Mouse (Mus musculus): ENCODE results near the gene Arid5b.
A peak's percentile ranks its signal among the peaks of the same experiment; 100 is the strongest.
"Not testable (repeated sequence)": the region's sequence is repeated elsewhere in the genome, so short reads cannot be mapped to it uniquely, and the experiment has no call there.

The Arid5b gene

DNA sequence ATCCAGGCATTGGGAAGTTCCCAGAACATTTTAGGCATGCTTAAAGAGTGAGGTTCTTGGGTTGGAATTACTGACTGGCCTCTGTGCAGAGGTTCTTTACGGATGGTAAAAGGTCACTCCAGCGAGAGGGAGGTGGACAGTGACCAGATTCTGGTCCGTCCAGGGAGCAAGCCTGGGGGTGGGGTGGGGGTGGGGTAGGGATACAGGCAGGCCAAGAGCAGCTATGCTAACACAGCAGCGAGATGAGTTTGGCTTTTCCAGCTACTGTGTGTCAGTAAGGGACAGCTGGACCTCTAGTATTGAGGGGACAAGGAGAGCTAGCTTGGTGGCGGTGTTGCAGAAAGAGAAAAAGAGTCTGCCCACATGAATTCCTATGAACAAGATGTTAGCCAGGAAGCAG, 167.9 kb downstream of the Arid5b start:
- DNase-seq (ENCODE audit: low read depth, low spot score) = no peak

DNA sequence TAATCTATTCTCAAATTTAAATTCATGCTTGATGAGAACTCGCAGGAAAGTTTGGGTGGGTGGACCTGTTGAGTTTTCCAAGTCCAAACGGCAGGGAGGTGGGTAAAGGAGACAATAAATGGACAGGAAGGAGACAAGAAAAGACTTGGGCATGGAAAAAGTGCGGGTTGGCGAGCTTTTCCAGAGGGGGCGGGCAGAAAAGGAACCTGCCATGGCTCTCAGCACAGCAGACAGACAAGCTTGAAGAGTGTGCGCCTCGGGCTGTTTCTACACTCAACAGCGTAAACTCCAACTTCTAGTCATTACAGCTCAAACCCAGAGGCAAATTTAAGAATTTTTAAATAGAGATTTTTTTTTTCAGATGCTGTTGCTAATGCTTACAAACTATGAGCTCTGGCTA, 168.4 kb downstream of the Arid5b start:
- DNase-seq (ENCODE audit: low read depth, low spot score) = no peak

DNA sequence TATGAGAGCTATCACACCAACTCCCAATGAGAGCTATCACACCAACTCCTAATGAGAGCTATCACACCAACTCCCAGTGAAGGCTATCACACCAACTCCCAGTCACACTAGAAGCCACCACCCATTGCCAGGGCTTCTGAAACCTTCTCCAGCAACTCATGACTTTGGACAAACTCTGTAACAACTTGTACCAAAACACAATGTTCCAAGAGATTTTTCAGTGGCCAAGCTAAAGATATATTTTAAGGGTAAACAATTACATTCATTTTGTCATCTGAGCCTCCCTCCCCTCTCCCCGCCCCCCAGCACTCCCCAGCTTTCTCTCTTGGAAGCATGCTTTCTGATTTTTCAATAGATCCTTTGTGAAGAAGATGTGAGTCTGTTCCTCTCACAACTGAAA, 168.9 kb downstream of the Arid5b start:
- DNase-seq (ENCODE audit: low read depth, low spot score) = no peak

DNA sequence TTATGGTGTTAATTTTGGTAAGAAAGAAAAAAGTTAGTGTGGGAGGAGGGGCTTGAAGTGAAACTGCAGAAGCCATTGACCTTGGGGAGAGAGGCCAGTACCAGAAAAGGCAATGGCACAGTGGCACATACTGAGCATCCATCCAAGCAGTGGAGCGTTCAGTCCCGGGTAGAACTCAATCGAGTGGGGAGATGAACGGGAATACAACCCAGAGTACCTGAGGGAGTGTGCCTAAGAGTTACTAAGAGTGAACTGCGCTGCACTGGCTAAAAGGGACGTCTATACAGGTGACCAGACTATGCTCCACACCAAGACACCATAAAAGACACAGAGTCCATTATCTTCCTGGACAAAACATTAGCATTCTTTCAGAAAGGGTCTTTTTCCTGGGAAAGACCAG, 170.8 kb downstream of the Arid5b start:
- no peak for DNase-seq (ENCODE audit: low read depth, low spot score)

DNA sequence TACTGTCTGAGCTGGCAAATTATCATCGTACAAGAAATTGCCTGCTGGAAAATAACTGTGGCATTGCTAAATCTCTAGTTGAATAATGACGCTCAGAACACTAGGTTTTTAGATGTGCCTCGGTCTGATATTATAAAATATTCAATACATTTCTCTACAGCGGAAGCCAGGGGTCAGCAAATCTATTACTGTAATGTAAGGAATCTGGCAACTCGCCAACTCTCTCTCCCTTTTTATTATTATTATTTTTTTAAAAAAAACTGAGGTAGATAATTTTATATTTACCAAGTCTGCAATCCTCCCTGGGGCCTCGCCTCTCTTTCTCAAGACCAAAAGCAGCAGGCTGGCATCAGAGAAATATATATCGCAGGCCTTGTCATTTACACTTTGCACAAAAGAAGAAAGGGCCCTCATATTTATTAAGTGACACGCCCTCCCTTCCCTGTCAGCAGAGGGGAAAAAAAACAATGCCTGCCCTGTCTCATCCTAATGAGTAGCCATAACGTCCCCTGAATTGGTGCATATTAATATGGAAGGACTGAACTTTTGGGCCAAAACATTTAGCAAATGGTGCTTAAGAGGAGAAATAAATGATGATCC, 172.1 kb downstream of the Arid5b start:
- no peak for DNase-seq (ENCODE audit: low read depth, low spot score)

DNA sequence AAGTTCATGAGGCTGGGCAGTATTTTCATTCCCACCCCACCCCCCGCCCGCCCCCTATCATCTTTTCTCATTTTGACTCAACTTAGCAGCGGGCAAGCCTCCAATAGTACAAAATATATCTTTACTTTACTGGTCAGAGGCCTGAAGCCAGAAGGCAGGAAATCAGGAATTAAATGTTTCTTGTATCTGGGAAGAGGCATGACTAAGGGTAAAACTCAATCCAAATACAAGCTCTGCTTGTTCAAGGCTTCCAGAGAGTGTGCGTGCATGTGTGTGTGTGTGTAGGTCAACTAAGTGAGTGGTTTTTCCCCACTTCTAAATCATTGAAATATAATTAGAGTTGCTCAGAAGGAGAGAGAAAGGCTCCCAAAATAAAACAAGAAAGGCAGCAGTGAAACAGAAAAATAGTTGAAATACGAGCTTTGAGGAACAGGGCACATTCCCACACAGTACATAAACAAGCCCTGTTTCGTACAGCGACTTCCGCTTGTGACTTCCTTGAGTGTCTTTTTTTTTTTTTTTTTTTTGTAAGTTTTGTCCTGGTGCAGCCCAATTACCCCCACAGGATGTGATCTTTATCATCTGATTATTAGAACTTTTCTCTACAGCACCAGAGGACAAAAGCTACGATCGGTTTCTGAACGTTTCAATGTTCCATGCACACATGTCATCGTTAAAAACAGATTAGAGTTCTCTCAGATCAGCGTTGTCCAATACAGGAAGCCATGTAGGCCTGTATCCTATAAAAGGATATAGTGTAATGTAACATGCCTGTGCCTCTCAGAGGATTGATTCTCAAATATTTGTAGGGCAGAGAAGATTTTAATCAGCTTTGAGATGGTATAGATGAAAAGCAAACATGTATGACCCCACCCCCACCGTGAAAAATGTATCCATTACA, 173.4 kb downstream of the Arid5b start:
- DNase-seq (ENCODE audit: low read depth, low spot score) = no peak

DNA sequence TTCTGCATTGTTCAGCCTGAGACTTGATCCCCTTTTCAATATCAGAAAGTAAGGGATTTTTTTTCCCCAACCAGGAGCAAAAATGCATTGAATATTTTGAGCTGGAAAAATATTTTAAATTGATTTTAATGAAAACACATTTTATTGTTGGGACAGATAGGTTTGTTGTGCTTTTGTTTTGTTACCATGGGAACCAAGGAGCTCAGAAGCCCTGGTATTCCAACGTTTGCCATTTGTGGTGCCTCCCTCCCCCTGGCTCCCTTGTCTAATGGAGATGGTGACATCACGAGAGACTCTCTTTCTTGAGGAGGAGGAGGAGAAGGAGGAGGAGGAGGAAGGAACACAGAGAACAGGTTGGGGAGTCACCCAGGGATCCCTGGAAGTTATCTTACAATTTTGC, 174.1 kb downstream of the Arid5b start:
- peak; percentile 67 for DNase-seq (ENCODE audit: low read depth, low spot score)

DNA sequence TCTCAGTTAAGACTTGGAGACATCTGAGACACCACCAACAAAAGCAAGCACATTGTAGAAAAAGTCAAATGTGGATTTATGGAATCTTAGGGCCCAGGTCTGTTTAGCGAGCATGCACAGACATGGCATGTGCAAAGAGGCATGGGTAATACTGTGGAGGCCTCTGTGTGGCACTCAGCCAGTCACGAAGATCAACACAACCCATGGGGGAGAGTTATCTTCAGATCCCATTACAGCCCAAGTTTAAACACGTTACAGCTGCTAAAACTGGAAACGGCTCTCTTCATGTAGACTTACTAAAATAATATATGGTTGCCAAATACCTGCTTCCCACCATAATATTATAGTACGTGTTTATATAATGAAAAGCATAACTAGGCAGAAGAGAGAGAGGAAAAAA, 174.6 kb downstream of the Arid5b start:
- DNase-seq (ENCODE audit: low read depth, low spot score) = no peak

DNA sequence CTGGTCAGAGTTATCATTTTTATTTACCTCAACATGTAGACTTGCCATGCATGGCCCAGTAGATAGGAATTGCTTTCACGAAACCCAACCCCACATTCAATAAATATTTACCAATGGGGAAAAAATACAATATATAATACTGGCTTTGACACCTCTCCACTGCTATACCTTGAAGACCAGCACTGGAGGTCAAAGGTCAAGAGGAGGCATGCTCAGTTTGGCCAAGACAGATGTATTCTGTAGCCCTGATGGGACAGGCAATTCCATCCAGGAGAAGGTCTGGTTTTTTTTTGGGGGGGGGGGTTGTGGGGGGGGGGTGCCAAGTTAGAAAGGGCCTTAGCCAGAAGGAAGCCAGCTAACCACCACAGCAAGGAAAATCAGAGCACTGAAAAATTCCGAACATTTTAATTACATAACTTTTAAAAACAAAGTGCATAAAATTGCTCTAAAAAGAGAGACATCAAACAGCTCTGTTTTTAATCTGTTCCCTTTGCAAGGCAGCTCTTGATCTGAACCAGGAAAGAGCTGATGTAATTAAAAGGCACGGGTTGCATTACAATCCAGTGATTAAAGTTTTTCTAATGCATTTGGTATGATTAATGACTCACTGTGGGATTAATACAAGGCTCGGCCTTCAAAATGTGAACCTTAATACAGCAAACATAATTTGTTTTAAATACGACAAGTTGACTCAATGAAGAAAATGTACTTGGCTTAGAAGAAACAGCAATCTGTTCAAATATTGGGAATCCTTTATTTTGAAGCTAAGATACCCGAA, 175.3 kb downstream of the Arid5b start:
- DNase-seq (ENCODE audit: low read depth, low spot score) = no peak

DNA sequence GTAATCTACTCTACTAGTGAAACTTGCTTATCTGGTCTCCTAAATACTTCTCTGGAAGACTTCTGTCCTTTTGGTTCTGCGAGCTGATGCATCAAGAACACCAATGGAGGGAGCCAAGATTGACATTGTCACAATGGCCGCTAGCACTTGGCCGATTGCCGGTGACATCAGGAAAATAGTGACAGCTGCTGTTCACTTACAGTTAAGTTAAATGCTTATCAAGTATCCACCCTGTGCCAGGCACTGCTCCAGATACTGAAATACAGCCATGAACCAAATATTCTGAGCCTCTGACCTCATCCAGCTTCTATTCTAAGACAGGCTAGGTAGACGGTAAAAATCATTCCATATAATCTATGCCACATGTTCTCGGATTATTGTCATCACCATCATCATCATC, 176.0 kb downstream of the Arid5b start:
- no peak for DNase-seq (ENCODE audit: low read depth, low spot score)

DNA sequence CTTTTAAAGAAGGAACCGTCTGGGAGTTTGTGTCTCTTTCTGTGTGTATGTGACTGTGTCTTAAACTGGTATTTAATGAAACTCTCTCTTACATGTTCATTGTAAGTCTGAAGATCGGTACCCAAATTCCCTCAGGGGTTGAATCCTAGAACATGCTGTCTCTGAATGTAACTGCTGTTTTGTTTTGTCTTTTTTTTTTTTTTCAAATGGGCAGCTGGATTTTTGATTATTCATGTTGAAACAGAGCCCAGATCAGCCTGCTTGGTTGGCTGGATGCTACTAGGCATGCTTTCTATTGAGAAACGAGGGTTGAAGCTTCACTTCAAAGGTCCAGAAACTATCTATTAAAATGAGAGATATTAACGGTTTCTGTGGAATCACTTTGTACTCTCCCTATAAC, 177.3 kb downstream of the Arid5b start:
- no peak for DNase-seq (ENCODE audit: low read depth, low spot score)

DNA sequence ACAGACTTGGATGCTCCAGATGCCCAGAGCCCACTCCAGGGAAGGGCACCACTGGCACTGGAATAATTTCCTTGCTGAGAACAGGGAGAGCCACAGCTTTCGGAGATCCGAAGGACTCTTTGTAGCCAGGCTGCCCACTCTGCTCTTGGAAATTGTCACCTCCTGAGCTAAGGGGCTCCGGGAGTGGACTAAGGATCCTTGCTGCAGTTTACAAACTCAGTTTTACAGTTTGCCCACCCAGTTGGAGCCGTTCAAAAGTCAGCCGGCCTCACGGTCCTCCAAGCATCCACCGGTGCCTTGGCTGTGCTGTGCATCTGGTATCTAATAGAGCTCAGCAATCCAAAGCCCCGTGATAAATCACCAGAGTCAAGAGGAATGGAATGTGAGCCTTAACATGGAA, 178.0 kb downstream of the Arid5b start:
- DNase-seq (ENCODE audit: low read depth, low spot score) = peak; percentile 49

DNA sequence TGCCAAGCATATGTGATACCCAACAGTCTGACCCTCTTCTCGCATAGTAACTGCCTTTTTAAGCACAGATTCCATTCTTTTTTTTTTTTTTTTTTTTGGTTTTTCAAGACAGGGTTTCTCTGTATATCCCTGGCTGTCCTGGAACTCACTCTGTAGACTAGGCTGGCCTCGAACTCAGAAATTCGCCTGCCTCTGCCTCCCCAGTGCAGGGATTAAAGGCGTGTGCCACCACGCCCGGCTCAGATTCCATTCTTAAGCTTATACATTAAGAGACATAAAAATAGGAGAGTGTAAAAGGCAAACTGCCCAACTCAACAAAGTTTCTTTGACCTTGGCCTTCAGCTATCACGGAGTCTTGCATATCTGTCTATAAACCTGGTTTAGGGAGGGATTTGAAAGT, 178.7 kb downstream of the Arid5b start:
- DNase-seq (ENCODE audit: low read depth, low spot score) = not testable (repeated sequence)

DNA sequence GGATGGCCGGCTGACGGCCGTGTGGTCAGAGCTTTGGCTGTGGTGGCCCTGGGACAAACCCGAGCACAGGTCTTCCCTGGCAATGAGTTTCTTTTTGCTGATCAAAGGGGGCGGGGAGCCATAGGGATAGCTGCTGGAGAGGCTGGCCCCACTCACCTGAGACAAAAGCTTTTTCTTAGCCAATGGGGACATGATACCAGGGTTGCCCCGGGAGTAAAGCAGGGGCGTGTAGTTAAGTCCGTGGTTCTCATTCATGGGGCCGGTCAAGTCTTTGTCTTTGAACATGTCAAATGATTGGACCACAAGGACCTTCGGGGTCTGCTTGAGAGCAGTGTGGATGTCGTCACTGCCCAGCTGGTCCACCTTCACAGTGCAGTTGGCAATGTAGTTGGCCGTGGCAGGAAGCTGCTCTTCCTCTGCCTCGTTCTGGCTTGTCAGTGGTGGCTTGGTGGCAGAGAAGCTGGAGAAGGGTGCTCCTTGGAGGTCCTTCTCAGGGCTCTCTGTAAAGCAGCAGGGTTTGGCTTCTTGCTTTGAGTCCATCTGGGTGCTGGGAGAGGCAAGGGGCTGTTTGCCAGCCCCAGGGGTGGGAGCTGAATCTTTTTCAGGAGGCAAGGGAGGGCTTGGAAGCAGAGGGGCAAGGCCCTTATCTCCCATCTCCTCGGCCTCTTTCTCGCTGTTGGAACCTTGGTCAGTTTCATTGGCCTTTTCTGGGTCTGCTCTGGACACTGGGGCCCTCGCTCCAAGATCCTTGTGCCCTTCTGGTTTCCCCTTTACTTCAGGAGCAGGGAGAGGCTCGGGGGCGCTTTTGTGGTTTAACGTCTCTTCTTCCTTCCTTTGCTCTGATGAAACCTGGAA, 180.5 kb downstream of the Arid5b start:
- DNase-seq (ENCODE audit: low read depth, low spot score) = no peak

DNA sequence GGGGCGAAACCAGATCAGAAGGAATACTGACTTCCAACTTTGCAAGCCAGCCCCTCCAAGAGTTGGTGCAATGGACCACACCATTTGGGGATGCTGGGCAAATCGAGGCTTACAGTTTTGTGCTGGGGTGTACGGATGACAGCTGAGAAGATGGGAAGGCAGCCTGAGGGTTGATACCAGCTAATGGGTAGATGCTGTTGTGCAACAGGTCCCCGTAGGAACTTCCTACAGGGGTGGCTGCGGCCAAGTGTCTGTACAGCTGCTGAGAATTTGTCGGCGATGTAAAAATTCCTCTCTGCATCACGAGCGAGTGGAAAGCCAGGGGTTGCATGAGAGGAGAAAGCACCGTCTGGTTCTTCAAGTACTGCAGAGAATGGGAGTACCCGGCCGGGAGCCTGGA, 182.1 kb downstream of the Arid5b start:
- no peak for DNase-seq (ENCODE audit: low read depth, low spot score)

DNA sequence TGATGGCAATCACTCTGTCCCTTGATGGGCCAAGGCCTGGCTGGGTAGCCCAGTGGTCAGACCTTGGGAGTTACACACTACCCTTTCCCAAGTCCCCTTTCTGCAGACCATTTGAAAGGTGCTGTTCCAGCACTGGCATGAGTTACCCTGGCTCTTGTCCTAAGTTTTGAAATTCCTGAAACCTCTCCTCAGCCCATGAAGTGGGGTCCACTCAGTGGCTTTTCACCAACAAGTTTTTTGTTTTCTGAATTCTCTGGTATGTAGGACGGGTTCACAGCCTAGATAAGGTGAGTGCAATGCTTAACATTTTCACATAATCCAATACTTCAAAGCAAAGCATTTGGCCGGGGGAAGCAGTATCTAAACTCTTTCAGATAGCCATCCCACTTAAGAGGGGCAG, 183.4 kb downstream of the Arid5b start:
- no peak for DNase-seq (ENCODE audit: low read depth, low spot score)

DNA sequence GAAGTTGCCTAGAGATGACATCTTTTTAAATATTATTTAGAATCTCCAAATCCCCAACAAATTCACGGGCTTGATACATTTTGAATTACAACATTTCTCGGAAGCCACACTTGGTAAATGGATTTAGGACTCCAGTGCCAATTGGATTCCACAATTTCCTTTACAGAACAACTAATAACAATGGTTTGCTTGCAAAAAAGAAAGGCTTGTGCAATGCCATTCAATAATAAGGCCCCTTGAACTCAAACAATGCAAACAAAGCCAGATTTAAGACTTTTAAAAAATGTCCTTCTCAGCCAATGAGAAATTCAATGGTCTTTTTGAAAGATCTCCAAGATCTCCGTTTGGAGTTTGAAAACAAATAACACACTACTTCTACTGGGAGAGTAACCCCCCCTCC, 185.0 kb downstream of the Arid5b start:
- no peak for DNase-seq (ENCODE audit: low read depth, low spot score)

DNA sequence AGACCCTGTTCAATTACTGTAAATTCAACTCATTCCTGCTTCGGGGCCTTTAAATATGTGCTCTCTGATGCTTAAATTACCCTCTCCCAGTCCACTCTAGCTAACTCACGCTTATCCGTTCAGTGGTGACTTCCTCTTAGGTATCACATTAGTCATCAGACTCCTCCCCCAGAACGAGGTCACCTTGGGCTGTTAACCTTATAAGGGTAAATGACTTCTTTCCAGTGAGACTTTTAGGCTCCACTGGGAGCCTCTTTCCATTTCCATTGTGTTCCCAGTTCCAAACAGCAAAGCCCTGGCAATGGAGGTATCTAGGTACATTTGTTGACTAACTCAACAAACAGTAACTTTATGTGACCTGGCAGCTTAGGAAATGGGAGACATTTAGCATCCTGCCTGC, 186.7 kb downstream of the Arid5b start:
- DNase-seq (ENCODE audit: low read depth, low spot score) = no peak

DNA sequence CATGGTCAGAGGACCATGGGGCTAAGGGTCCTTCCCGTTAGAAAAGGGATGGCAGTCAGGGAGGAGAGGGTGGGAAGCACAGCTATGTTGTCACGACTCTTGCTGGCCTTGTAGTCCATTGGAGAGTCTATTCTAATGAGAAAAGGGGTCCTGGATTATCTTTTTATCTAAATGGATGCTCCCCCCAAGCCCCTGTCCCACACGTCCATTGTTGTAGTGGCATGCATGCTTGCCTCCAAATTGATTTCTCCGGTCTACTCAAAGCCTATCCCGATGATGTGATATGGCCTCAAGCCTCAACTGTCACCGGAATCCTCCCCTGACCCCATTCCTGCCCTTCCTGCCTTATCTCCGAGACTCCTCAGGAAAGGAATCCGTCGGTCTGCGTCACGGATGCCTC, 187.5 kb downstream of the Arid5b start:
- no peak for DNase-seq (ENCODE audit: low read depth, low spot score)

DNA sequence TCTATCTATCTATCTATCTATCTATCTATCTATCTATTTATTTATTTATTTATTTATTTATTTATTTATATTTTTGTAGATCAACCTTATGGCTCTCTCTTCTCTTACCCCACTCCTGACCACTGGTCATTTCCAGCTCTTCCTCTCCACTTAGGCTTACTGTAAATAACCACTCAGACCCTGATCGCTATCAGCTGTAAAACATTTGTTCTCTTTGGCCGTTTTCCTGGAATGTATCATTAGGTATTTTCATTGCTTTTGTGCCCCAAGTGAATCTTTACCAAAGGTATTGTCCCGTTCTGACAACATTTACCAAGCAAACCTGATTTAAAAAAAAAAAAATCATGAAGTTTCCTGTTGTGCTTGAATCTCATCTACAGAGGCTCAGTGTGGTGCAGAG, 188.0 kb downstream of the Arid5b start:
- no peak for DNase-seq (ENCODE audit: low read depth, low spot score)

DNA sequence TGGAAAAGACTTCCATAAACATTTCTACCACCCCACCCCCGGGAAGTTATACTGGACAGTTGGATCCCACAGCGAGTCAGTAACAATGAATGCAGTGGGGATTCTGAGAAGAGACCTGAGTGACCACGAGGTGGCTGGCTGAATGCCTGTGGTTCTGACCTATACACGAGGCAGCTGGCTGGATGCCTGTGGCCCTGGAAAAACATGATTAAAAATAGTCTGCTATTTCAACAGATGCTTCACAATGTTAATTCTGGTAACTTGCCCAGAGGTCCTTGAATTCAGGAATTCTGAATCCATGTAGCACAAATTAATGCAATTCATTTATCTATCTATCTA, 188.4 kb downstream of the Arid5b start:
- no peak for DNase-seq (ENCODE audit: low read depth, low spot score)
